Mouse (Mus musculus) embryonic facial prominence, embryonic 11.5 days (tissue): ENCODE data around the gene Gm4884. TPM values are rescaled to one million over a fixed set of nuclear protein-coding genes. Genes with fewer than 3 reads are reported as not detected.
"Not testable (repeated sequence)": the region's sequence is repeated elsewhere in the genome, so short reads cannot be mapped to it uniquely, and the experiment has no call there.

ENCODE experiments used
- ATAC-seq: fragments of 200-750 bp; cut with Nextera tagmentation; replicated peaks from 2 replicates; pipeline ENCODE4 v1.8.0; 2017; ENCODE audit warnings: low read depth; ENCODE audit not compliant: insufficient number of reproducible peaks, low FRiP score, low TSS enrichment
- DNase-seq: peaks from one replicate; pipeline ENCODE4 v3.0.0-alpha.2; 2015; ENCODE audit warnings: low spot score
- H3K27ac ChIP-seq: fragments of 300-500 bp; sonication (generic); replicated peaks from 2 replicates; pipeline ENCODE4 v1.5.1; 2014; ENCODE audit warnings: mild to moderate bottlenecking, low read depth, low read length, control low read depth
- H3K27me3 ChIP-seq: fragments of 300-500 bp; sonication (generic); 2 replicates; pipeline ENCODE4 v1.6.1; 2014; ENCODE audit warnings: mild to moderate bottlenecking, low read length, moderate library complexity, mixed read lengths; ENCODE audit not compliant: control insufficient read depth, insufficient read depth
- H3K36me3 ChIP-seq: fragments of 300-500 bp; sonication (generic); replicated peaks from 2 replicates; pipeline ENCODE4 v1.6.1; 2014; ENCODE audit warnings: low read depth, mild to moderate bottlenecking, low read length, moderate library complexity, mixed read lengths; ENCODE audit not compliant: control insufficient read depth, insufficient read depth
- H3K4me1 ChIP-seq: fragments of 300-500 bp; sonication (generic); 2 replicates; pipeline ENCODE4 v1.6.1; 2014; ENCODE audit warnings: low read length, mixed read lengths; ENCODE audit not compliant: control insufficient read depth, insufficient read depth
- H3K4me2 ChIP-seq: fragments of 300-500 bp; sonication (generic); 2 replicates; pipeline ENCODE4 v1.6.1; 2014; ENCODE audit warnings: low read depth, mild to moderate bottlenecking, control low read depth, low read length, moderate library complexity
- H3K4me3 ChIP-seq: fragments of 300-500 bp; sonication (generic); 2 replicates; pipeline ENCODE4 v1.5.1; 2014; ENCODE audit warnings: low read depth, low read length, control low read depth
- H3K9ac ChIP-seq: fragments of 300-500 bp; sonication (generic); replicated peaks from 2 replicates; pipeline ENCODE4 v1.6.1; 2014; ENCODE audit warnings: mild to moderate bottlenecking, control low read depth, low read length
- H3K9me3 ChIP-seq: fragments of 300-500 bp; sonication (generic); replicated peaks from 2 replicates; pipeline ENCODE4 v1.6.1; 2016; ENCODE audit warnings: mild to moderate bottlenecking, low read length, inconsistent platforms, mixed read lengths; ENCODE audit not compliant: control insufficient read depth
- WGBS: fragments of 180-500 bp; shearing (Covaris S2); extraction: QIAGEN DNeasy Blood & Tissue Kit; methylation state at CpG from one replicate; pipeline ENCODE4 v1.1.7; 2014; 5-methylcytosine and 5-hydroxymethylcytosine counted together
- polyA plus RNA-seq: library from polyadenylated mRNA; unstranded; fragments of >200 nt; fragmentation: Nextera tagmentation; extraction: Ambion mirVana; gene quantifications from 2 replicates; pipeline ENCODE4 v1.2.1, GENCODE M21; 2014

Gm4884 gene
- polyA plus RNA-seq: not detected in 2 replicates

DNA sequence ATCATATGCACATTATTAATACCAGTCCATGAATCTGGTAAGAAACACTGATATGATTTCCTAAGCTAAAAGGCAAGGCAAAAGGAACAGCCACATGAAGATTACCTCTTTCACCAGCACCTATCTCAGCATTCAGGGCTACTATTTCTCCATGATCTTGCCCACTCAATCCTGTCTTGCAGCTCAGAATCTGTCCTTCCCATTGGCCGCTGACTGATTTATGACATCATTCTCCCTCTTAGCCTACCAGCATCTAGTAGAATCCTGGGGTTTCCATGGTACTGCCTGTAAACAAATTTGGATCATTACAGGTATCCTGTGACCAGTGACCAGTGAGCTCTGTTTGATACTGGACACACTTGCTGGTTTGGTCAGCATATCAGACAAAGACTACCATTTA lies at the start of gene Gm4884:
Gene Gm4884, plus strand, starts transcription at position 301 of the 400 bp plus-strand sequence.
- not testable (repeated sequence) for H3K4me2 ChIP-seq, H3K27me3 ChIP-seq, H3K36me3 ChIP-seq, DNase-seq, H3K4me1 ChIP-seq, H3K4me3 ChIP-seq, H3K9ac ChIP-seq, ATAC-seq, H3K27ac ChIP-seq, H3K9me3 ChIP-seq
- WGBS: 87% methylated on average over 1 of the region's 1 CpGs

DNA sequence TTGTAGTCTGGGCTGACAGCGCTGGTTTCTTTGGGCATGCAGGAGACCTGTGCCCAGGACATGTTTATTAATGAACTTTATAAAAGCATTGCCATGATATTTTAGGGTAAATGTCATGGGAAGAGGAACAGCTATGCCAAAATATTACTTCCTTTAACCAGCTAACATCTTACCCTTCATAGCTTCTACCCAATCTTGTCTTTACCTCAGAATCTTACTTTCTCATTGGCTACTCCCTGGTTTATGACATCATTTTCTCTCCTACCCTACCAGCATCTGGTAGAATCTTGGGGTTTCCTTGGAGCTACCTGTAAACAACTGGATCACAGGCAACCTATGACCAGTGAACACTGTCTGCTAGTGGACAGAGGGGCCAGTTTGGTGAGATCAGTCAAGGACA lies 45.3 kb upstream of the Gm4884 start, which contains the start of gene 4930433I11Rik:
Gene 4930433I11Rik, plus strand, starts transcription at position 301 of the 400 bp plus-strand sequence.
- 87% methylated on average over 1 of the region's 1 CpGs for WGBS
- ATAC-seq: no peak
- Histone ChIP-seq H3K9me3 (no peaks in the 10 kb centered on the region), H3K4me1 (no peaks in the 10 kb centered on the region), H3K27me3 (no peaks in the 10 kb centered on the region), H3K36me3 (no peaks in the 10 kb centered on the region), H3K9ac (no peak within 1 kb of the TSS), H3K27ac (no peak within 1 kb of the TSS), H3K4me2 (no peak within 1 kb of the TSS), H3K4me3 (no peak within 1 kb of the TSS)
- no peak for DNase-seq

DNA sequence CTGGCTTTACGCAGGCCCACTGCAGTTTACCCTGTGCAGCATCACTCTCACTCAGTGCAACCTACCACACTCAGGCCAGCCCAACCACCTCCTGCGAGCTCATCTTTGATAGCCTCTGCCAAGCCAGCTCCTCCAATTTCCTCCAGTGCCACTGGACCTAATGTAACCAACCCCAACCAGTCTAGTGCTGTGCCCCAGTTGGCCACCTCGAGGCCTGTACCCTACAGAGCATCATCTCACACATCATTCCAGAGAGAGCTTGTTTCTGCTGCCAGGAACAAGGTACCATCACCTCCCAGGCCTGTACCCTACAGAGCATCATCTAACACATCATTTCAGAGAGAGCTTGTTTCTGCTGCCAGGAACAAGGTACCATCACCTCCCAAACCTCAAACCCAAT lies 11.5 kb downstream of the Gm4884 start:
- WGBS: 60% methylated on average over 3 of the region's 3 CpGs
- H3K9me3 ChIP-seq, H3K4me2 ChIP-seq, ATAC-seq, H3K4me3 ChIP-seq, H3K27ac ChIP-seq, DNase-seq, H3K9ac ChIP-seq, H3K36me3 ChIP-seq, H3K4me1 ChIP-seq, H3K27me3 ChIP-seq: not testable (repeated sequence)

Other genes starting within 250 kb of the Gm4884 start
- 7.7 and 9.0 TPM in 2 replicates for gene Vstm2b, start 134.4 kb upstream of the Gm4884 start, polyA plus RNA-seq
- gene 4930433I11Rik, start 45.2 kb upstream of the Gm4884 start, polyA plus RNA-seq: not detected in 2 replicates
- not detected in 2 replicates for gene Gm5592, start 121.1 kb downstream of the Gm4884 start, polyA plus RNA-seq